ENCODE assay signal across 13 mouse cellular contexts in the genomic region with DNA sequence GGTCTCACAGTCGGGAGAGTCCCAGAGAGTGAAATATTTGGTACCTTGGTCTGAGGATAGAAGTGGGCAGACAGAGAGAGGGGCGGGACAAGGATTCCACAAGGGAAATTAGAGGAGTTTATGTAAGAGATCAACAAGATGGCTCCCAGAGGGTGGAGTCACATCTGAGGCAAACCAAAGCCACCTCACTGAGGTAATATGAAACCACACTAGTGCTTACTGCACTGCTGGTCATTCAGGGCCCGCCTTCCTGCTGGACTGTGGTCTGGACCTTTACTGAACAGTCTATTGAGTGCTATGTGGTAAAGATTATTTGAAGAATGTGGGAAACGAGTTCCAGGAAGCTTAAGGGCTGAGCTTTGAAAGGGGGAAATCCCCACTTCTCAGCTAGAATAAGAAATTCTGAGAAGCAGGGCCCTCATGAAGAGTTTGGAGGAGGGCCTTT. TPM values are rescaled to one million over a fixed set of nuclear protein-coding genes. Genes with fewer than 3 reads are reported as not detected.
DNase-seq lines count a peak whose midpoint lies in the region; ATAC-seq lines count a peak whose summit lies in the region.
"Had no signal": no experiment of that assay in that cellular context is flagged by ENCODE, and none has a peak within 500 bp of the region (broad histone marks: within the 10 kb centered on the region; RNA-seq: fewer than 3 reads in every experiment).

No protein-coding gene starts in this region.

- H3K9me3 ChIP-seq in midbrain, embryonic 13.5 days = no peaks in the 10 kb centered on the region
- H3K9me3 ChIP-seq: forebrain, embryonic 10.5 days; neural tube, embryonic 12.5 days; stomach, embryonic 15.5 days had no signal

- intact Hi-C loops in heart, postnatal 36 days (cut with DNase I) = no loop called here

- no peak overlapping the region for H3K9ac ChIP-seq in midbrain, embryonic 13.5 days (replicated peaks)
- H3K9ac ChIP-seq: neural tube, embryonic 12.5 days; stomach, embryonic 15.5 days had no signal

- 69% methylated on average over 4 of the region's 4 CpGs for WGBS in midbrain, embryonic 13.5 days

- H3K27ac ChIP-seq in midbrain, embryonic 13.5 days = no peak overlapping the region
- H3K27ac ChIP-seq: forebrain, embryonic 10.5 days; neural tube, embryonic 12.5 days; stomach, embryonic 15.5 days had no signal

- H3K27me3 ChIP-seq in midbrain, embryonic 13.5 days = no peaks in the 10 kb centered on the region
- H3K27me3 ChIP-seq: neural tube, embryonic 12.5 days; stomach, embryonic 15.5 days had no signal

- DNase-seq in 416B (ENCODE audit: low read depth) = peak; percentile 58
- peak; percentile 82 for DNase-seq in Muller cell, postnatal 12 days (ENCODE audit: inconsistent ontology term)
- peak; percentile 48 for DNase-seq in lung, postnatal 10 days
- DNase-seq in heart, postnatal 36 days = no peak
- DNase-seq in layer of hippocampus, adult 8-10 months (ENCODE audit: low spot score in 2 of 2) = no peak
- DNase-seq: cerebellum, postnatal 36 days; gastrocnemius, postnatal 36 days had no signal

- peak; percentile 83 for ATAC-seq in inflammation-experienced regulatory T-cells, adult 6 months
- ATAC-seq in midbrain, embryonic 13.5 days = no peak

- H3K4me2 ChIP-seq in midbrain, embryonic 13.5 days (replicated peaks) = no peak overlapping the region
- H3K4me2 ChIP-seq: neural tube, embryonic 12.5 days; stomach, embryonic 15.5 days had no signal

- H3K4me3 ChIP-seq in midbrain, embryonic 13.5 days (replicated peaks) = no peak overlapping the region
- H3K4me3 ChIP-seq: forebrain, embryonic 10.5 days; neural tube, embryonic 12.5 days; stomach, embryonic 15.5 days had no signal

- no peaks in the 10 kb centered on the region for H3K36me3 ChIP-seq in midbrain, embryonic 13.5 days
- H3K36me3 ChIP-seq: forebrain, embryonic 10.5 days; neural tube, embryonic 12.5 days; stomach, embryonic 15.5 days had no signal

- H3K4me1 ChIP-seq in midbrain, embryonic 13.5 days (replicated peaks) = no peaks in the 10 kb centered on the region
- H3K4me1 ChIP-seq: forebrain, embryonic 10.5 days; neural tube, embryonic 12.5 days; stomach, embryonic 15.5 days had no signal

RNA-seq across cellular contexts. Expression of gene Slc5a1, which starts 17.9 kb away (rescaled TPM):
- not detected for polyA plus RNA-seq in inflammation-experienced regulatory T-cells, adult 6 months (2017; shearing (Covaris generic))
- polyA plus RNA-seq in midbrain, embryonic 13.5 days (2015; fragmentation: Nextera tagmentation; extraction: Ambion mirVana) = 0.09 TPM in 1 of 2 replicates, not detected in the other
- total RNA-seq in heart, postnatal 36 days (2021) = under 1 TPM; 0.31 to 0.54 TPM
- under 1 TPM; 0.08 to 0.33 (median 0.18) TPM for total RNA-seq in layer of hippocampus, adult 8-10 months (2022)
- total RNA-seq: gastrocnemius, postnatal 36 days; megakaryocyte progenitor cell, adult 5-6 weeks had no signal
- polyA plus RNA-seq: forebrain, embryonic 10.5 days had no signal

Comparison
In these comparisons a context has a peak if more than half of its experiments do, and no peak if none do; other contexts are left out.
1. DNase-seq: peak in 416B (single experiment), Muller cell, postnatal 12 days (single experiment) and lung, postnatal 10 days (single experiment); none in heart, postnatal 36 days (0 of 2) and layer of hippocampus, adult 8-10 months (0 of 2).